ENCODE assay signal across 12 mouse cellular contexts in the genomic region with DNA sequence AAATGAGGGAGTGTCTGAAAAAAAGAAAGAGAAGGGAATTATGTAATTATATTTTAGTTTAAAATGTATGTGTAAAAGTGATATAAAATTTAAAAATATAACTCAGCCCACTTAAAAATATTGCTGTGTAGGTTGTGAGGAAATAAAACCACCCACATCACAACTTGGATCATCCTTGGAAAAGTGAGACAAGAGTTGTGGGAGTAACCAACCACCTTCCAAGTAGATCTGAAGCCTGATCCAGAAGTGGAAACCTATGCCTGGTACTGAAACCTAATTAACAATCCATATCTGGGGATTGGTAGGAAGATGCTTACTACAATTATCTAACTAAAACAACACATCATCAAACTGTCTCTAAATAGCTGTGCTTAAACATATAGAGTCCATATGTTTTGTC.
"Had no signal": no experiment of that assay in that cellular context is flagged by ENCODE, and none has a peak within 500 bp of the region (broad histone marks: within the 10 kb centered on the region; RNA-seq: fewer than 3 reads in every experiment).

No protein-coding gene starts in this region.

- DNase-seq: lung, adult 18-20 months; lung, embryonic 14.5 days; lung, postnatal 10 days; lung, postnatal 4 days; midbrain, embryonic 14.5 days; retina, postnatal 1 day; right cerebral cortex, postnatal 25 days; right cerebral cortex, postnatal 4 days; spleen, adult 18-20 months; thymus, adult 2 months; thymus, postnatal 25 days; thymus, postnatal 4 days had no signal
